Mouse (Mus musculus): Measurements from ENCODE around the gene 1700003E16Rik.
A peak's percentile ranks its signal among the peaks of the same experiment; 100 is the strongest.

The 1700003E16Rik gene

DNA sequence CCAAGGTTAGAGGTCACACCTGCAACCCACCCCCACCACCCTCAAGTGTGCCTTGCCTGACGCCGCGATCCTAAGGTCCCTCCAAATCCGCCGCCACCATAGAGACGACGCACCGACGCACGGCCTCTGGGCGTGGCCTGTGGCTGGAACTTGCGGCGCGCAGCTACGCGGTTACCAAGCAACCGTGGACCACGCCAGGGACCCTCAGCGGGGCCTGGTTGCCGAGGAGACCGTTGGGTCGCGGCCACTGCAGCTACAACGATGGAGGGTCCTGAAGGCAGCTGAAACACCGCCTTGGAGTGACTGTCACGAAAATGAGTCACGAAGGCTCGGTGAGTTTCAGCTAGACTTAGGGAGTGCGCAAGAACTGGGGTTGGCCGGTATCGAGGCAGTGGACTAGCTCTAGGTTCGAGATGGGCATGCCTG is at the start of gene 1700003E16Rik, which contains the start of gene Wdr54:
Gene 1700003E16Rik (plus strand): TSS at position 146 of the 426 bp plus-strand sequence.
Gene Wdr54 (minus strand): TSS at position 139 of the 426 bp plus-strand sequence.
- no peak for TF ChIP-seq GATA4 (IDR thresholded peaks at IDR 0.05; ENCODE audit: insufficient replicate concordance, low read length)

DNA sequence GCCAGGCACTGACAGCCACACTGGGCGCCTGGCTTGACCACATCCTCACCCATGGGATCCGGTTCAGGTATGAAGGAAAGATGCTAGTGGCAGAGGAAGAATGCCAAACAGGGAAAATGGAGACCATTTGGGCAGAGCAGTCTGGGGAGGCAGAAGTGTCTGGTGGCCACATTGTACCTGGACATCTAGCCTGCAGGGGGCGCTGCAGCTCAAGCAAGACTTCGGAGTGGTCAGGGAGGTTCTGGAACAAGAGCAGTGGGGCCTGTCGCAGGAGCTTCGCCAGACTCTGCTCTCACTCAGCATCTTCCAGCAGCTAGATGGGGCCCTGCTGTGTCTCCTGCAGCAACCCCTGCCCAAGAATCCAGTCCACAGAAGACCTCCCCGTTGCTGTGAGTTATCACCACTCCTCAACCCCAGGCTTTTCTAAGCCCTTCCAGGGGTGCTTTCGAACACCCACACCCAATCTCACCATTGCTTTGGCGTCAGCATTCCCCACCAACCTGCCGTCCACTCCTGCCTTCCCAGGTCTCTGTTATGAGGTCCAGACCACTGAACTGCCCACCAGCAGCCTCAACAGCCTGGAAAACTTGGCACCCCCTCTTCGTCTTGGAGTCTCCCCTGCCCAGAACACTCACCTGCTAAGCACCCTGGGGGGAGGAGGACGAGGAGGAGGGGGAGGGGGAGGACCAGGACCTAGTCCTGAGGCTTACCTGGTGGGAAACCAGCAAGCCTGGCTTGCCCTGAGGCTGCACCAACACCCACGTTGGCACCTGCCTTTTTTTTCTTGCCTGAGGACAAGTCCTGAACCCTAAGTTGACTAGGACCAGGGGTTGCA is 48.4 kb upstream of the 1700003E16Rik start:
- TF ChIP-seq GATA4 (IDR thresholded peaks at IDR 0.05; ENCODE audit: insufficient replicate concordance, low read length), result no peak

DNA sequence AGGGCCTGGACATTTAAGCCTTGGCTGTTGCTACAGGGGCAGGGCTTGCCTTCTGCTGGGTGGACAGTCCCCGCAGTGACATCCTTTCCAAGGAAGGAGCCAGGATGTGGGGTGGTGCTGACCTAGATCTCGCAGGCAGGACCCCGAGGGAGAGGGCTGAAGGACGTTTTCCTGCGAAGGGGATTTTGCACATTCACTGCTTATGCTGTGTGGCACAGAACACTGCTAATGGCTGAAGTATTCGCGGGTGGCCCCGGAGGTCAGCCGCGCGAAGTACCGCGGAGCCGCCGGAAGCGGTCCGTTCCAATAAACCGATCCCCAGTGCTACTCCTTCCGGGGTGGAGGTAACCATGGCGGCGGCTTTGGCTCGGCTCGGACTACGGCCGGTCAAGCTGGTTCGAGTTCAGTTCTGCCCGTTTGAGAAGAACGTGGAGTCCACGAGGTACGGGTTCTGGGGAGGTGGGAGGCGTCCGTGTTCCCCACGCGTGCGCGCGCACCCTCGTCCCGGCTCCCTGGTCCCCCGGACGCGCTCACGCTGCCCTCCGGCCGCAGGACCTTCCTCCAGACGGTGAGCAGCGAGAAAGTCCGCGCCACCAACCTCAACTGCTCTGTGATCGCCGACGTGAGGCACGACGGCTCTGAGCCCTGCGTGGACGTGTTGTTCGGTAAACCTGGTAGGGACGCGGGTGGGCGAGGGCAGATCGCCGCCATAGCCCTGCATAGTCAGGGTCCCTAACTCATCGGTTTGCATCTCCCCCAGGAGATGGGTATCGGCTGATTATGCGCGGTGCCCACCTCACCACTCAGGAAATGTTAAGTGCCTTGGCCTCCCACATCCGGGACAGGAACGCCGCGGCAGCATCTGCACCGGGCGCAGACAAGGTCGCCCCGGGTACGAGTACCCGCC is 47.2 kb upstream of the 1700003E16Rik start, which contains the start of gene Mrpl53:
Gene Mrpl53 (plus strand): TSS at position 279 of the 907 bp plus-strand sequence.
- TF ChIP-seq GATA4 (IDR thresholded peaks at IDR 0.05; ENCODE audit: insufficient replicate concordance, low read length), result peak; percentile 4; the same call in 1 of the 2 replicates

DNA sequence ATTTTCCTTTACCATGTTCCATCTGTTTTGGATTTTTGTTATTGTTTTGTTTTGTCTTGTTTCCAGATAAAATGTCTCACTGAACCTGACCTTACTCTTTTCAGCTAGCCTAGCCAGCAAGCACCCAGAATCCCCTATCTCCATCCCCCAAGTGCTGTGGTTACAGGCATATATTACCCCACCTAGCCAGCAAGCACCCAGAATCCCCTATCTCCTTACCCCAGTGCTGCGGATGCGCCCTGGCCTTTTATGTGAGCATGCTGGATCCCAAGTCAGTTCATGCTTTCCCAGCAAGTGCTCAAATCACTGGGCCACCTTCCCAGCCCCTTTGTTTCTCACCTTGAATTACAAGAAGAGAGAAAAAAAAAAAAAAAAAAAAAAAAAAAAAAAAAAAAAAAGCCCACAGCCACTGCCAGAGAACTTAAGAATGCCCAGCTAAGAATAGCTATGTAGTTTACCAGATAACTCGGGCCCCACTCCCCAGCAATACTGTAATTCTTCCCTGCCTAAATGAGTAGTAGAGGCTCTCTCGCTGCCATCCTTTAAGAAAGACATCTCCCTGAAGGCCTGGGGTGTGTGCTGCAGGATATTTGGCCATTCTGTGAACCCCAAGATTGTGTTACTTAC is 44.6 kb upstream of the 1700003E16Rik start:
- no peak for TF ChIP-seq GATA4 (IDR thresholded peaks at IDR 0.05; ENCODE audit: insufficient replicate concordance, low read length)

DNA sequence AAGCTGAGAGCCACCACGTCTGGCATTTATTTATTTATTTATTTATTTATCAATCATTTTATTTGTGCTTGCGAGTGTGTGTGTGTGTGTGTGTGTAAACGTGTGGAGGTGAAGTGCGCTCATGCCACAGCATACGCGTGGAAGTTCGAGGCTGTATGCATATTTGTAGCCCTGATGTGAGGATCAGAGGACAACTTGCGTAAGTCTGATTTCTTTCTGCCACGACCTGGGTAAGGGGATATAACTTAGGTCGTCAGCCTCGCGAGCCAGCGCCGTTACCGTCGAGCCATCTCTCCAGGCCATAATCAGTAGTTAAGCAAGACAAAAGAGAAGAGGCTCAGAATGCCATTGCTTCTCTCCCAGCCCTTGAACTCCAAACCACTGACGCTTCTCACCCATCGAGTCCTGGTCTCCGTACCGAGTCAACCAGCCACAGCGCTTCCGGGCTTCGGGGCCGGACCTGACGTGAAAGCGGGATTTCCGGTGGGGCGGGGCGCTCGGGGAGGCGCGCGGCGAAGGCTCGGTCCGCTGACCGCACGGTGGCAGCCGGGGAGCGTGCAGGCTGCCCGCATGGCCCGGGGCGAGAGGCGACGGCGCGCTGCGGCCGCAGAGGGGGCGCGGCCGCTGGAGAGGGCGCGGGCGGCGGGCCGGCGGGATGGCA is 41.1 kb upstream of the 1700003E16Rik start, which contains the start of gene Mogs:
Gene Mogs (plus strand): TSS at position 486 of the 661 bp plus-strand sequence.
- TF ChIP-seq GATA4 (IDR thresholded peaks at IDR 0.05; ENCODE audit: insufficient replicate concordance, low read length), result no peak; the same call in 1 of the 2 replicates

DNA sequence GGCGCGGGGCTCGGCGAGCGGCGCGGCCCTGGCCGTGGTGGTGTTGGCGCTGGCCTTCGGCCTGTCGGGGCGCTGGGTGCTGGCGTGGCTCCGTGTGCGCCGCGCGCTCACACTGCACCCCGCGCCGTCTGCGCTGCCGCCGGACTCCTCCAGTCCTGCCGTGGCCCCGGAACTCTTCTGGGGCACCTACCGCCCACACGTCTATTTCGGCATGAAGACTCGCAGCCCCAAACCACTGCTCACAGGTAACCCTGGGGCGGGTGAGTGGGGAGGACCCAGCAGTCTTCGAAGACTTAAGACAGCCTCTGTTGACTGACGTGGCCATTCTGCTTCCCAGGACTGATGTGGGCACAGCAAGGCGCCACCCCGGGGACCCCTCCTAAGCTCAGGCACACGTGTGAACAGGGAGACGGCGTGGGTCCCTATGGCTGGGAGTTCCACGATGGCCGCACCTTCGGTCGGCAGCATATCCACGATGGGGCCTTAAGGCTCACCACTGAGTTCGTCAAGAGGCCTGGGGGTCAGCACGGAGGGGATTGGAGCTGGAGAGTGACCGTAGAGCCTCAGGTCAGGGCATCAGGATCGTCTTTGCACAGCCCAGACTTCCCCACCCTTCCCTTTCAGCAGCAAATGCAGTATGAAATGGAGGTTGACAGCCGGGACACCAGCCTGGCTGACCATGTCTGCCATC is 40.4 kb upstream of the 1700003E16Rik start:
- TF ChIP-seq GATA4 (IDR thresholded peaks at IDR 0.05; ENCODE audit: insufficient replicate concordance, low read length), result no peak

DNA sequence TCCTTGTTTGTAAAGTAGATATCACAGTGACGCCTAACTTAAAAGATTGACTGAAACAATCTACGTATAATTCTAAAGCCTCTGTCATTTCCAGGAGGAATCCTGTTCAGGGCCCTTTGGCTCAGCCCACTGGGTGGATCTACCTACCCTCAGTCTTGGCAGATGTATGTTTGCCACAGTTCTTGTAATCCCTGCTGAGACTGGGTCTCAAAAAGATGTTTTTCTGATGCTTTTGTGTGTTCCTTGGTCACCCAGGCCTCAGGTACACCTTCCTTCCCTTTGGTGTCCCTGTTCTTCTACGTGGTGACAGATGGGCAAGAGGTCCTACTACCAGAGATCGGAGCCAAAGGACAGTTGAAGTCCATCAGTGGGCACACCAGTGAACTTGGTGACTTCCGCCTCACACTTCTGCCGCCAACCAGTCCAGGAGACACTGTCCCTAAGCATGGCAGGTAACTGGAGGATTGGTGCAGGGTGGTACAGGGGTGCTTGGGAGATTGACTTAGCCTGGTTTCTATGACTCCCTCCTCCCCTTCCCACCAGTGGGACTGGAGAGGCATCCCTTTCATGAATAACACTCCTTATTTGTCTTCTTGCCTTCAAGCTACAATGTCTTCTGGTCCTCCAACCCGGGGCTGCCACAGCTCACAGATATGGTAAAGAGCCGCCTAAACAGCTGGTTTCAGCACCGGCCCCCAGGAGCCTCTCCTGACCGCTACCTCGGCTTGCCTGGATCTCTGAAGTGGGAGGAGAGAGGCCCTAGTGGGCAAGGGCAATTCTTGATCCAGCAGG is 39.6 kb upstream of the 1700003E16Rik start:
- TF ChIP-seq GATA4 (IDR thresholded peaks at IDR 0.05; ENCODE audit: insufficient replicate concordance, low read length), result no peak

DNA sequence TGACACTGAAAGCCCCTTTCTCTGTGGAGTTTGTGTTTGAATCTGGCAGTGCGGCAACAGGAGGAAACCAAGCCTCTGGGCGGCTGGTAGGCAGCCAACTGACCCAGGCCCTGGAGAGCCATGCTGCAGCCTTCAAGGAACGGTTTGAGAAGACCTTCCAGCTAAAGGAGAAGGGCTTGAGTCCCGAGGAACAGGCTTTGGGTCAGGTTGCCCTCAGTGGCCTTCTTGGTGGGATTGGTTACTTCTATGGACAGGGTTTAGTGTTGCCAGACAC is 39.1 kb upstream of the 1700003E16Rik start:
- TF ChIP-seq GATA4 (IDR thresholded peaks at IDR 0.05; ENCODE audit: insufficient replicate concordance, low read length), result no peak

DNA sequence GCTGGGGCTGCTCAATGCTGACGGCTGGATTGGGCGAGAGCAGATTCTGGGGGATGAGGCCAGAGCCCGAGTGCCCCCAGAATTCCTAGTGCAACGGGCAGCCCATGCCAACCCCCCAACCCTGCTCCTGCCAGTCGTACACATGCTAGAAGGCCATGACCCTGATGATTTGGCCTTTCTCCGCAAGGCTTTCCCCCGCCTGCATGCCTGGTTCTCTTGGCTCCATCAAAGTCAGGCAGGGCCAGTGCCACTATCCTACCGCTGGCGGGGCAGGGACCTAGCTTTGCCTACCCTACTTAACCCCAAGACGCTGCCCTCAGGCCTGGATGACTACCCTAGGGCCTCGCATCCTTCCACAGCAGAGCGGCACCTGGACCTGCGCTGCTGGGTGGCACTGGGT is 38.6 kb upstream of the 1700003E16Rik start:
- TF ChIP-seq GATA4 (IDR thresholded peaks at IDR 0.05; ENCODE audit: insufficient replicate concordance, low read length), result no peak

DNA sequence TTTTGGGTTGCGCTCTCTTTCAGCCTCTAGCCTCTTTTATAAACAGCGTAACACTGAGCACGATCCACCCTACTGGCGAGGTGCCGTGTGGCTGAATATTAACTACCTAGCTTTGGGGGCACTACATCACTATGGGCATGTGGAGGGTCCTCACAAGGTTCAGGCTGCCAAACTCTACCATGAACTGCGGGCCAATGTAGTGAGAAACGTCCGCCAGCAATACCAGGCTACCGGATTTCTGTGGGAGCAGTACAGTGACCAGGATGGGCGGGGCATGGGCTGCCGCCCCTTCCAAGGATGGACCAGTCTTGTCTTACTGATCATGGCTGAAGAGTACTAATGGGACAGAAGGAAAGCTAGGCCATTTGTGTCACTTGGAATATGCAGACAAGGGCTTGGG is 37.8 kb upstream of the 1700003E16Rik start:
- no peak for TF ChIP-seq GATA4 (IDR thresholded peaks at IDR 0.05; ENCODE audit: insufficient replicate concordance, low read length)

DNA sequence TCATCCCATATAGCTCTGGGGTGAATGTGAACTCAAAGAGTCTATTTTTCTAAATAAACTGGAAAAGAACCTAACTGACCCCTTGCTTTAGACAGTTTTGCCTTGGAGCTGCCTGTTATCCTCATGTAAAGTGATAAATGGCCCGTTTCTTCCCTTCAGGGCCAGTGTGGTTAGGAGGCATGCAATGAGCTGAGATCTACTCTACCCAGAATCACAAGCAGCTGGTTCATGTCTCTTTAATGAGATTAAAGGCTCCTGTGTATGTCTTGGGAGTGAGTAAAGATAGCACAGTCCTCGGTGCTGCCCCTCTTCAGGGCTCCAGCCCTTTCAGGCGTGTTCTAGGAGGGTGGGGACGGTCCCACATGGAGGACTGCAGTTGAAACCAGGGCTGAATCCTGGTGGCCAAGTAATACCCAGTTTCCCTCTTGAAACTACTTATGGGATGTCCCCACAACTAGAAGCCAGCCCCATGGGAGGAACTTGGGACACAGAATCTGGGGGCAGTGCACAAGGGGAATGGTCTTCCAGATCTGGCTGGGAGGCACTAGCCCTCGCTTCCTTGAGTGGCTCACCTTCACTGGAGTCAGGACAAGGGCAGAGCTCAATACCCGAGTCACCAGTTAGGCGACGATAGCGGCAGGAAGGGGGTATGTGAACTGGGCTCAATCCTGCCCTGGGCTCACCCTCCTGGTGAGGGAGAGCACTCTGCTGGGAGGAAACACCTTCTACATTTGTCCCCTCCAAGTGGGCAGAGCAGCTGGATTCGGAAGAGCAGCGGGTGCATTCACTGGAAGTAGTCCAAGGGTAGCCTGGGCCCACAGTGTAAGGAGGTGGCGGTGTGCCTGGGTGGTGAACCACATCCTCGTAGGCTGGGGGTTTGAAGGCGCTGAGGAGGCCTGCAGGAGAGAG is 37.1 kb upstream of the 1700003E16Rik start:
- no peak for TF ChIP-seq GATA4 (IDR thresholded peaks at IDR 0.05; ENCODE audit: insufficient replicate concordance, low read length)

DNA sequence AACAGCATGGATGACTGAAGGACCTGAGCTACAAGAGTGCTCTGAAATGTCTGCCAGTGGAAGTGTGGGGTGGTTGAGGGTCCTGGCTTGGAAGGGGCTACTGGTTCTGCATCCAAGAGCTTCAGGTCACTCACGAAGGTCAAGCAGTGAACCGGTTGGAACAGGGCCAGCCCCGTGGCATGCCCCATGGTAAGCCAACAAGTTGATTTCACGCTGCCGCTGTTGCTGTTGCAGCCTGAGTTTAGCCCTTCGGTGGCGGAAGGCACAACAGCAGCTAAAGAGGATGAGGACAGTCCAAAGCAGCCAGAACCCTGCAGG is 36.5 kb upstream of the 1700003E16Rik start:
- TF ChIP-seq GATA4 (IDR thresholded peaks at IDR 0.05; ENCODE audit: insufficient replicate concordance, low read length), result no peak

Data from liver, adult (tissue).